Mouse (Mus musculus) Patski (cell line): Measurements from ENCODE around the gene Nsfl1c. TPM values are rescaled to one million over a fixed set of nuclear protein-coding genes. Genes with fewer than 3 reads are reported as not detected.

Experiments used
- ATAC-seq: fragments of 100-300 bp; one replicate; pipeline ENCODE4 v1.8.0; 2021
- CTCF ChIA-PET: fragments of 350-600 bp; sonication (Branson Sonifier 250); formaldehyde crosslinking; loops from one replicate; lab custom pipeline; 2022; ENCODE audit warnings: inconsistent platforms; lab: Charles Lee
- POLR2A ChIA-PET: fragments of 350-600 bp; sonication (Branson Sonifier 250); formaldehyde crosslinking; loops from one replicate; lab custom pipeline; 2022; ENCODE audit warnings: antibody characterized with exemption, inconsistent platforms; lab: Charles Lee
- DNase-seq: peaks from one replicate; pipeline ENCODE4 v3.0.0-alpha.2; 2011; ENCODE audit warnings: low read depth, low spot score
- H3K27me3 ChIP-seq: fragments of 371-371 bp; one replicate; pipeline ENCODE4 v1.5.1; 2021
- CTCF ChIP-seq: fragments of 100-300 bp; IDR thresholded peaks from one replicate; pipeline ENCODE4 v1.5.1; 2021
- in situ Hi-C: fragments of 300-500 bp; cut with MboI; formaldehyde crosslinking; loops from 3 replicates; pipeline ENCODE4 v1.11.1; 2018; ENCODE audit warnings: low pct_unique_long_range_greater_than_20kb, mixed read lengths
- polyA plus RNA-seq: library from polyadenylated mRNA; unstranded; gene quantifications from one replicate; pipeline ENCODE4 v1.2.3, GENCODE M21; 2021

Gene Nsfl1c
- polyA plus RNA-seq, 1 experiment from 2014 or later, result 172 TPM

GRCm38 (mm10) chr2:151524324-151525041 lies 30.5 kb downstream of the Nsfl1c start:
- ChIA-PET CTCF (interaction anchor here (1.4 to 2.8 kb wide), 2 partner anchors 10 to 32 kb away, joined by 4 to 9 read pairs; no protein-coding TSS in a partner anchor), POLR2A (interaction anchor here (0.9 kb wide), 1 partner anchor 11 kb away, joined by 3 read pairs; no protein-coding TSS in a partner anchor)
- in situ Hi-C loops, result loop anchor here (25.0 kb wide), 1 partner anchor 737 kb away; the partner anchor contains the start of gene Pygb
- ATAC-seq (no peak), DNase-seq (no peak)
- no peak for TF ChIP-seq CTCF
- no peaks in the 10 kb centered on the region for H3K27me3 ChIP-seq

- no peak for TF ChIP-seq CTCF
- in situ Hi-C loops, result no loop called here
- ChIA-PET CTCF (interaction anchor here (1.4 to 2.8 kb wide), 2 partner anchors 9 to 30 kb away, joined by 4 to 9 read pairs; no protein-coding TSS in a partner anchor), POLR2A (no interaction called here)
- no peaks in the 10 kb centered on the region for H3K27me3 ChIP-seq
- ATAC-seq (peak; percentile 51), DNase-seq (peak; percentile 24)
Measured at GRCm38 (mm10) chr2:151525520-151525919, 31.5 kb downstream of the Nsfl1c start.

DNA sequence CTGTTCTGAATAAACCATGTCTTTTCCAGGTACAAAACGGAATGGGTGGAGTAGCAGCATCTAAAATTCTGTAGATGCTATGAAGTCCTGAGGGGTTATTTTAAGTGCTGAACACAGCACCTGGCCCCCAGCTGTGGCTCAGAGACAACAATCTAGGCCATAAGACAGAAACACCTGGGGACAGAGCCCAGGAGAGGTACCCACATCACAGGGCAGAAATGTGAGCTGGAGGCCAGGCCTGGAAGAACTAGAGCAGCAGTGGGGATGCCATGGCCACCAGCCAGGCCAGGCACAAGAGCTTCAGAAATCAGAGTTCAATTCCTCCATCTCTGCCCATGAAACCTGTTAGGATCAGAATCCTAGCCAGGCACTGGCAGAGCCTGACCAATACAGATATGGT lies 34.1 kb downstream of the Nsfl1c start:
- DNase-seq (no peak), ATAC-seq (no peak)
- POLR2A ChIA-PET, result interaction anchor here (0.9 kb wide), 1 partner anchor 13 kb away, joined by 3 read pairs; no protein-coding TSS in a partner anchor
- TF ChIP-seq CTCF, result no peak
- no peaks in the 10 kb centered on the region for H3K27me3 ChIP-seq
- in situ Hi-C loops, result no loop called here
- CTCF ChIA-PET, result no interaction called here

GRCm38 (mm10) chr2:151529169-151529568 lies 35.2 kb downstream of the Nsfl1c start:
- no peaks in the 10 kb centered on the region for H3K27me3 ChIP-seq
- TF ChIP-seq CTCF, result no peak
- no peak for ATAC-seq
- no peak for DNase-seq
- ChIA-PET POLR2A (no interaction called here), CTCF (no interaction called here)
- in situ Hi-C loops, result no loop called here

DNA sequence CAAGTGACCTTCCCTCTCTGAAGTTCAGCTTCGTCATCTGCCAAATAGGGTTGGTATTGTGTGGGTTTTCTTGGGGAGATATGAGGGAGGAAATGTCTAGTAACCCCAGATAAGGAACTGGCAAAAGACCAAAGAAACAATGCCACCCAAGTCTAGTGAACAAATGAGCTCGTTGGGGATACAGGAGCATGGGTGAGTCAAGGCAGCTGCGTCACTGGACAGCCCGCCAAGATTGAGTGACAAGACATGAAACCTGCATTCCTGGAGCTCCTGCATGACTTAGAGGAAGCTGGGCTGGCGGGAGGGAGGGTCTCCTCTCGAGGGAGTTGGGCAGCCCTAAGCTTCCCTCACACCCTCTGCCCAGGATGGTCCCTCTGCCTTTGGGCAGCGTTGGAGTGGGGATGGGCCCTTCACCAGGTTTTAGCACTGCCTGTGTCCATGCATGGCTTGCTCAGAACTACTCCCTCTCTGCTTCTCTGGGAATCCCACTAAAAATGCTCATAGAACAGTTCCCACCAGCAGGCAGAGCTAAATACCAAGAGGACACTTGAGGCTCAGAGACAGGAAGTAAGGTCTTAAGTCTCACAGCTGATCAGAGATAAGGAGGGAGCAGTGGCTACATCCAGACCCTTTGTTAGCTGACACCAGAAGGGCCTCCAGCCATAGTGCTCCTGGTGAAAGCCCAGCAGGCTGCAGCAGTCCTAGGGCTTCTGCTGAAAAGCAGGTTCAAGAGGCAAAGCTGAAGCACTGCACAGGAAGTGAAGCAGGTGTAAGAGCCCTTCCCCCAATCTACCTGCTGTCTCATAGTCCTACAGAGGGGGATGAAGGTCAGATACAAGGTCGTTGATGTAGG lies 36.6 kb downstream of the Nsfl1c start:
- DNase-seq (no peak), ATAC-seq (no peak)
- ChIA-PET POLR2A (interaction anchor here (2.0 kb wide), 1 partner anchor 11 kb away, joined by 5 read pairs; no protein-coding TSS in a partner anchor), CTCF (interaction anchor here (3.2 kb wide), 1 partner anchor 17 kb away, joined by 9 read pairs; no protein-coding TSS in a partner anchor)
- H3K27me3 ChIP-seq, result no peaks in the 10 kb centered on the region
- TF ChIP-seq CTCF, result no peak
- in situ Hi-C loops, result no loop called here

DNA sequence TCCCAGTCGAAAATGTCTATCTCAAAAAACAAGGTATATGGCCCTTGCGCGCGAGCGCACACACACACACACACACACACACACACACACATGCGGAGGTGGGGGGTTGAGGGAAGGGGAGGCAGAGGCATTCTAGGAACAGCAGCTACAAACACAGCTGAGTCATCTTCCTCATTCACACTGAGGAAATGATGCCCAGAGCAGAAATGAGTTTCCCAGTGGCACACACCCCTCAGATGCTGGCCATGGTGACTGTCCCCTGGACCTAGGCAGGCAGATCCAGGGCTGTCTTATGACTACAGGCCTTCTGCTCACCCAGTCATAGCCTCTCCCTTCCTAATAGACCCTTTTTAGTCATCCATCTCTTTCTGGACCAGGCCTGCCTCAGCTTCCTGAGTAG lies 39.6 kb downstream of the Nsfl1c start:
- no peak for TF ChIP-seq CTCF
- in situ Hi-C loops, result no loop called here
- no peak for ATAC-seq
- no peak for DNase-seq
- H3K27me3 ChIP-seq, result no peaks in the 10 kb centered on the region
- POLR2A ChIA-PET, result no interaction called here
- CTCF ChIA-PET, result interaction anchor here (0.7 kb wide), 1 partner anchor 22 kb away, joined by 3 read pairs; no protein-coding TSS in a partner anchor

- DNase-seq (no peak), ATAC-seq (peak; percentile 68)
- no peak for TF ChIP-seq CTCF
- POLR2A ChIA-PET, result interaction anchor here (0.7 kb wide), 1 partner anchor 41 kb away, joined by 3 read pairs; no protein-coding TSS in a partner anchor
- CTCF ChIA-PET, result no interaction called here
- in situ Hi-C loops, result no loop called here
- no peaks in the 10 kb centered on the region for H3K27me3 ChIP-seq
Measured at GRCm38 (mm10) chr2:151535961-151536617, 42.1 kb downstream of the Nsfl1c start.

DNA sequence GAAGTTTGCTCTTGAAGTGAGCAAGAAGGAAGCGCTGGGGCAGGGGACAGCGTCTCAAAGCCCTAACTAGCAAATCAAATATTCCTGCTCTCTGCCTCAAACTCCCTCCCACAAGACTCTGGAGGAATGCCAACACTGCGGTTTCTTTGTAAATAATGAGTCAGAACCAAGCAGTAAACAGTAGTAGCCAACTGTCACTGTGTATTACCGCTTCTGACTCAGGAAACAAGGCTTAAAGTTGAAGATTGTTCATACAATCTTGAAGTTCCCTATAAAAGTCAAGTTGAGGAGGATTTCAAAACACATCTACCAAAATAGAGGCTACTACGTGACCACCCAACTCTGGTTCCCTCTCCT lies 42.6 kb downstream of the Nsfl1c start:
- in situ Hi-C loops, result no loop called here
- peak; percentile 68 for DNase-seq
- H3K27me3 ChIP-seq, result no peaks in the 10 kb centered on the region
- ChIA-PET POLR2A (no interaction called here), CTCF (no interaction called here)
- TF ChIP-seq CTCF, result no peak
- ATAC-seq, result peak; percentile 69

- no peak for ATAC-seq
- ChIA-PET POLR2A (no interaction called here), CTCF (no interaction called here)
- in situ Hi-C loops, result no loop called here
- H3K27me3 ChIP-seq, result no peaks in the 10 kb centered on the region
- TF ChIP-seq CTCF, result no peak
- DNase-seq, result no peak
Measured at GRCm38 (mm10) chr2:151538646-151539045, 44.7 kb downstream of the Nsfl1c start.
